Mouse (Mus musculus) cerebellum, adult 8-10 months (tissue): ENCODE results near the gene Vamp2.

Experiments
- DNase-seq: peaks from one replicate; pipeline ENCODE4 v3.0.0; 2022

Gene Vamp2

GRCm38 (mm10) chr11:69119446-69120155, 31.3 kb downstream of the Vamp2 start:
- no peak for DNase-seq

GRCm38 (mm10) chr11:69120221-69121000, 32.1 kb downstream of the Vamp2 start, which contains the start of gene Hes7:
Gene Hes7, plus strand, starts transcription at chr11:69120404.
- no peak for DNase-seq

DNA sequence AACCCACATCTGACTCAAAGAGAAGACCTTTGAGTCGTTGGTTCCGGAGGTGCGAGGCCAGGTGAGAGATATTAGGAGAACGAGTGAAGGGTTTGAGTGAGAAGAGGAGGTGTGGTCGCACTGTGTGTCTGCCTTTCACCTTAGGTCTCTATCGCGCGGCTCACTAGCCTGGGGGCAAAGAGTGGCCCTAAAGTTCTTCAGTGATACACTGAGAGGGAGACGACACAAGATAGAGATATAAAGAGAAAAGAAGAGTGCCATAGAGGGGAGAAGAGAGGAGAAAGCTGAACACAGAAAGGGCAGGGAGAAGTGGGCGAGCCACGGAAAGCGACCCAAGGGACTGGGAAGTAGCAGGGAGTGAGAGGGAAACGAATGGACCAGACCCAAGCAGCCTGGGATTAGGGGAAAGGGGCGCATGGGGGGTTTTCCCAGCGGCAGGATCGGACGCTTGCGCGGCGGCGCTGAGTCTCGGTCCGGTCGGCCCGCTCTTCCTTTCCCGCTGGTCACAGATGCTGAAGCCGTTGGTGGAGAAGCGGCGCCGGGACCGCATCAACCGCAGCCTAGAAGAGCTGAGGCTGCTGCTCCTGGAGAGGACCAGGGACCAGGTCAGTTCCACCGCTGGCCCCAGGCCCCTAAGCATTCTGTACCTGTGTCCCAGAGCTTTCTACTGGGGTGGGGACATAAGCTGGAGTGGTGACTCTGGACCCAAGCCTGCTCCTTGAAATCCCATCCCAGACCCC, 32.9 kb downstream of the Vamp2 start:
- DNase-seq, result no peak

DNA sequence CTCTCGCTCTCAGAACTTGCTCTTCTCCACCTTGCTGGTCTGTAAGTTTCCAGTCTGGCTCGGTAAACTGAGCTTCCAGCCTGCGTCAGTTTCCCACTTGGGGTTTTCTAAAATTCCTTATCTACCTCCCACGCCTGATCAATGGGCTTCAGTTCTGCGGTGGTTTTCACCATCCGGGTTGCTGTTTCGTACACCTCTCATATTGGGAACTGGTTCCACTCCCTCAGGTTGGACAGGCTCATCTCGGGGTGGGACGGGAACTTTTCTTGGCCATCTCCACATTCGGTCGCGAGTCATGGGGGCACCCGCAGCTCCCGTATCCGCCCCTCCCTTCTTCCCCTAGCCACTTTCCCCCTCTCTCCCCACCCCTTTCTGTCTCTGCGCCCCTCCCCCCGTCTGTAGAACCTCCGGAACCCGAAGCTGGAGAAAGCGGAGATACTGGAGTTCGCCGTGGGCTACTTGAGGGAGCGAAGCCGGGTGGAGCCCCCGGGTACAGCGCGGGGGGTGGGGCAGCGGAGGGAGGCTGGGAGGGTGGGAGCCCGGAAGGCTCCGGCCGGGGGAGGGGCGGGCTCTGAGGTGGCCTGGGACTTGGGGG, 33.5 kb downstream of the Vamp2 start:
- DNase-seq, result peak; percentile 44

DNA sequence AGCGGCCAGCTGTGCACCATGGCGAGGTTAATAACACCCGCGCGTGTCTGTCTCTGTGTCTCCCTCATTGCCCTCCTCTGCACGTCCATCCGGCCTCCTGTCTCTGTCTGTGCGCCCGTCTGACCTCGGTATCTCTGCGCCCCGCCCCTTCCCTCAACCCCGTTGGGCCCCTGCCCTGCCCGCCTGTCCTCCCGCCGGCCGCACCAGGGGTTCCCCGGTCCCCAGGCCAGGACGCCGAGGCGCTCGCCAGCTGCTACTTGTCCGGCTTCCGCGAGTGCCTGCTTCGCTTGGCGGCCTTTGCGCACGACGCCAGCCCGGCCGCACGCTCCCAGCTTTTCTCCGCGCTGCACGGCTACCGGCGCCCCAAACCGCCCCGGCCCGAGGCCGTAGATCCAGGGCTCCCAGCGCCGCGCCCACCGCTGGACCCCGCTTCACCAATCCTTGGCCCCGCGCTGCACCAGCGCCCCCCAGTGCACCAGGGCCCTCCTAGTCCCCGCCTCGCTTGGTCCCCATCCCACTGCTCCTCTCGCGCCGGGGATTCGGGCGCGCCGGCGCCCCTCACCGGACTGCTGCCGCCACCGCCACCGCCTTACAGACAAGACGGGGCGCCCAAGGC, 34.2 kb downstream of the Vamp2 start, which contains the start of gene 9130213A22Rik:
9130213A22Rik (minus strand) TSS at position 254 of the 616 bp plus-strand sequence.
- DNase-seq, result peak; percentile 84

DNA sequence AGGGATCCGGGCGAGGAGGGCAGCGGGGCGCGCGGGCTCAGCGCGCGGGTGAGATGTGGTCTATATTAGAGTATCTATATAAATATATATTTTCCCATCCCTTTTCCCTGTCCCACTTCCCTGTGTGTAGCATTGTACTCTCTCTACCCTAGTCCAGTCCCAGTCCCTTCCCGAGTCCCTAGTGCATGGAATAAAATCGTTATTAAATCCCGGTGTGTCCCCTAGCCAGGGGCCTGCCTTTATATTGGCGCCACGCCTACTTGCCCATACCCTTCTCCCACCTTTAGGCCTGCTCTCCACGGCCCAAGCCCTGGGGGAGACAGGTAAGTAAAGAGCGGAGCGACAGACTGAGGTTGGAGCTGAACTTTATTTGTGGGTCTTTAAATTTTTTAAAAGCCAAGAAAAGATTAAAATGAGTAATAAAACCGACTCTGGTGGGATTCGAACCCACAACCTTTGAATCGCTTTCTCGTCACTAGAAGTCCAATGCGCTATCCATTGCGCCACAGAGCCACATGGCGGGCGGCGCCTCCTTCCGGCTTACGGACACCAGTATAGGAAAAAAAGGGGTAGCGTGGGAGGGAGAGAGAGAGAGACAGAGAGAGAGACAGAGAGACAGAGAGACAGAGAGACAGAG, 34.9 kb downstream of the Vamp2 start:
- peak; percentile 91 for DNase-seq

DNA sequence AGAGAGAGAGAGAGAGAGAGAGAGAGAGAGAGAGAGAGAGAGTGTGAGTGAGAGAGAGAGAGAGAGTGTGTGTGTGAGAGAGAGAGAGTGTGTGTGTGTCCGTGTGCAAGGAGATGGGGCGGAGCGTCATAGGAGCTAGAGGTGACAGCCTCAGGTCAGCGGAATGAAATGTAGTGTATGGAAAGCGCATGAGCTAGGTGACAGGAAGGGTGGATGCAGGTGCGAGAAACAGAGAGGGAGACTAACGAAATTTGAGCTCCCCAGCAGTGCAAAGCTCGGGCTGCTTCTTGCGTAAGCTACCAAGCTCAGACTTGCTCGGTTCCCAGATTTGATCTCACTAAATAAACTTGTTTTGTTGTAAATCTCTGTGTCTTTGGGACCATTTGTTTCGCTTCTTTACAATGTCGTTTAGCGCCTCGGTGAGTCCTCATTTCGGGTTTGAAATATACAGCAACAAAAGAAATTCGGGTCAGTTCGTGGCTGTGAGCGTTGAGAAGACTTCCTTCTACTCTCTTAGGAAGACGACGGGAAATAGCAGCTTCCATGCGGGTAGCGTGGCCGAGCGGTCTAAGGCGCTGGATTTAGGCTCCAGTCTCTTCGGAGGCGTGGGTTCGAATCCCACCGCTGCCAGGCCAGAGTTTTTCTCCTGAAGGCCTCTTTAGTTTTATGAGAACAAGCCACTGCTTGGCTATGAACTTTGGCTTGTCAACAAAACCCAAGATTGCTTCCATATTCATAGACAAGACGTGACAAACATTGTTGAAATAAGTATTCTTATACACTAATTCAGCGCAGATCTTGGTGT, 35.6 kb downstream of the Vamp2 start:
- peak; percentile 91 for DNase-seq

- DNase-seq, result peak; percentile 78
Measured at GRCm38 (mm10) chr11:69124498-69124847, 36.2 kb downstream of the Vamp2 start.

GRCm38 (mm10) chr11:69125041-69125851, 37.0 kb downstream of the Vamp2 start:
- peak; percentile 88 for DNase-seq

GRCm38 (mm10) chr11:69125852-69125918, 37.4 kb downstream of the Vamp2 start, which contains the start of gene Aloxe3:
Gene Aloxe3, plus strand, starts transcription at chr11:69125896.
- DNase-seq, result no peak

- DNase-seq, result peak; percentile 63
Measured at GRCm38 (mm10) chr11:69125919-69126705, 37.8 kb downstream of the Vamp2 start.

GRCm38 (mm10) chr11:69126706-69127095, 38.4 kb downstream of the Vamp2 start:
- no peak for DNase-seq

DNA sequence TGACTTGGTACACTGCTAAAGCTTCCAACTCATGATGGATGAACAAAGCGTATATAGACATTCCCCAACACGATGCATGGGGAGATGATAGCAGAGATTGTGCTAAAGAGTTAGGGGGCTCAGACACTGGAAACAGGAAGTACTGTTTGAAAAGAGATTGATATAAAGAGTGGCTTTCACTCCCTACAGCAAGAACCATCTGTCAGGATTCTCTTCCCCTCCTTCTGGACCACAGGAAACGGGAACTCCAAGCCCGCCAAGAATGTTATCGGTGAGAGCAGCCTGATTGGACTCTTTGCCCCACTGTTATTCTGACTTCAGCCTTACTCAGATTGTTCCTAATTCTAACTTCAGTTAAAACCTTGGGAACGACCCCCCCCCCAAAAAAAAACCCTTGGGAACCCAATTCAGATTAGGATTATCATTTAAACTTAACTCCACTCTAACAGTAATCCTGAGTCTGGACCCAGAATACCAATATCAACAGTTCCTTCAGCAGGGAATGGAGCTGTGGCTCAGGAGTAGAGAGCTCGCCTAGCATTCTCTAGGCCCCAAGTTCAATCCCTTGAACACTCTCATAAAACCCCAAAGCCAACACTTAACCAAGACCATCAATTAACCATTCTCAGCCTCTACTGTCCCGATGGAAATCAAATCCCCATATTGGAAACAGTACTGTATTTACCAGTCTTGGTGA, 40.3 kb downstream of the Vamp2 start:
- no peak for DNase-seq

DNA sequence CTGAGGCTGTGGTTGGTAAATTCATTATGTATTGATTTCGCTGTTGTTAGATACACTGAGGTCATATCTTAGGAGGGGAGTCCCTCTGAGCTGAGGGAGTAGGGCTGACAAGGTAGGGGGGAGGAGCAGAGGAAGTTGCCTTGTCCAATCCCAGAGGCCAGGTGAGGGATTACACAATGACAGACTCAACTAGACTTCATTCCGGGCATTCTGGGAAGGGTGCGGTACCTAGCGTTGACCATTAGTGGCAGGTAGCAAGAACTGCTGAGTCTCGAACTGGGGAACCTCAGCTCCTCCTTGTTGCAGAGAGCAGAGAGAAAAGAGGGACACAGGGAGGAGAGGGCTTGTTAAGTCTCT, 45.3 kb downstream of the Vamp2 start:
- no peak for DNase-seq

- peak; percentile 70 for DNase-seq
Measured at GRCm38 (mm10) chr11:69133923-69134621, 45.8 kb downstream of the Vamp2 start.

DNA sequence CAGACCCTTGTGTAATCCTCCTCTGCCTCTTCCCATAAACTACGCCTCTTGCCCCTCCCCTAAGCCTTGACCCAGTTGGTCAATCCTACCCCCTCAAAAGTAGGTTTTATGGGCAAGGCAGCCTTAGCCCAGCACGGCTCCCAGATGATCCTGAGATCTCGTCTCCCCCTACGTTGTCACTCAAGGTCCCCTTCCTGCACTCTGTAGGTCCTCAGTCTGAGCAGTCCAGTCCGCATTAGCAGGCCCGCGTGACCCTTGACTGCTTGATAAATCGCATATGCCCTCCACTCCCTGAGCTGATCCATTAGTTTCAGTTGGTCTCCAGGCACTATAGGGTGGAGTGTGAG, 46.3 kb downstream of the Vamp2 start:
- no peak for DNase-seq

- DNase-seq, result no peak
Measured at GRCm38 (mm10) chr11:69135361-69135760, 47.1 kb downstream of the Vamp2 start.
